Mouse (Mus musculus) layer of hippocampus, postnatal 10 days (tissue): ENCODE measurements at regions not wholly inside any gene's neighbourhood (a gene's known extent, or its start where the extent isn't known, plus 50 kb on each side); places are given as distances from the start of the nearest gene placed in this dataset.

Experiments used
- DNase-seq, 2 experiments: peaks; one replicate each; pipeline ENCODE4 v3.0.0; 2021; ENCODE audit warnings: low spot score in 2 of 2

GRCm38 (mm10) chr1:81516575-81517210 is 439.9 kb downstream of the Nyap2 start:
- no peak for DNase-seq

- DNase-seq, result no peak
These were observed 443.9 kb downstream of the Nyap2 start for GRCm38 (mm10) chr1:81520420-81521273.

GRCm38 (mm10) chr1:81522929-81523328 is 446.2 kb downstream of the Nyap2 start:
- peak in 1 of 2 experiments; percentile 36 for DNase-seq

GRCm38 (mm10) chr1:81525821-81526220 is 449.1 kb downstream of the Nyap2 start:
- DNase-seq, result no peak

- DNase-seq, result no peak
These were observed 461.1 kb downstream of the Nyap2 start for GRCm38 (mm10) chr1:81537836-81538235.

GRCm38 (mm10) chr1:81539591-81540311 is 463.0 kb downstream of the Nyap2 start:
- DNase-seq, result no peak

GRCm38 (mm10) chr1:81548906-81549305 is 472.2 kb downstream of the Nyap2 start:
- DNase-seq, result no peak

GRCm38 (mm10) chr1:81549706-81550105 is 473.0 kb downstream of the Nyap2 start:
- no peak for DNase-seq

- no peak for DNase-seq
These were observed 476.0 kb downstream of the Nyap2 start for GRCm38 (mm10) chr1:81552731-81553130.

GRCm38 (mm10) chr1:81576965-81577664 is 500.4 kb downstream of the Nyap2 start:
- DNase-seq, result no peak

GRCm38 (mm10) chr1:81577665-81578201 is 501.0 kb downstream of the Nyap2 start:
- DNase-seq, result no peak

GRCm38 (mm10) chr1:81581208-81581607 is 504.5 kb downstream of the Nyap2 start:
- DNase-seq, result no peak

- no peak for DNase-seq
These were observed 511.1 kb downstream of the Nyap2 start for GRCm38 (mm10) chr1:81587780-81588307.

GRCm38 (mm10) chr1:81591623-81592022 is 514.9 kb downstream of the Nyap2 start:
- DNase-seq, result no peak

- DNase-seq, result peak; percentile 58 to 59
These were observed 516.8 kb downstream of the Nyap2 start for GRCm38 (mm10) chr1:81593280-81594182.

- DNase-seq, result no peak
These were observed 517.4 kb downstream of the Nyap2 start for GRCm38 (mm10) chr1:81594183-81594515.

- no peak for DNase-seq
These were observed 517.9 kb downstream of the Nyap2 start for GRCm38 (mm10) chr1:81594606-81595005.

- no peak for DNase-seq
These were observed 532.0 kb downstream of the Nyap2 start for GRCm38 (mm10) chr1:81608772-81609171.

GRCm38 (mm10) chr1:81618880-81619279 is 542.1 kb downstream of the Nyap2 start:
- DNase-seq, result no peak

GRCm38 (mm10) chr1:81624141-81624540 is 547.4 kb downstream of the Nyap2 start:
- DNase-seq, result no peak
